Mouse (Mus musculus) left cerebral cortex, postnatal 10 days (tissue): ENCODE measurements at regions not wholly inside any gene's neighbourhood (a gene's known extent, or its start where the extent isn't known, plus 50 kb on each side); places are given as distances from the start of the nearest gene placed in this dataset.

Experiments used
- DNase-seq, 2 experiments: peaks; one replicate each; pipeline ENCODE4 v3.0.0; 2021 to 2022; ENCODE audit warnings: low spot score in 2 of 2, mixed read lengths in 1 of 2; ENCODE audit errors: extremely low spot score in 1 of 2
- intact Hi-C: fragments of 180-260 bp; cut with DNase I; formaldehyde crosslinking; loops from one replicate; pipeline ENCODE4 v1.15.1; 2025

GRCm38 (mm10) chr12:27479601-27480001 lies 137.2 kb upstream of the Sox11 start:
- intact Hi-C loops: no loop called here
- DNase-seq: no peak

GRCm38 (mm10) chr12:27474631-27475030 lies 132.3 kb upstream of the Sox11 start:
- intact Hi-C loops: no loop called here
- no peak for DNase-seq

- intact Hi-C loops: no loop called here
- DNase-seq: no peak
These were observed 129.2 kb upstream of the Sox11 start for GRCm38 (mm10) chr12:27471557-27471956.

- no peak for DNase-seq
- intact Hi-C loops: no loop called here
These were observed 128.0 kb upstream of the Sox11 start for GRCm38 (mm10) chr12:27470346-27470745.

- no peak for DNase-seq
- intact Hi-C loops: no loop called here
These were observed 126.4 kb upstream of the Sox11 start for GRCm38 (mm10) chr12:27468782-27469181.

- intact Hi-C loops: no loop called here
- no peak for DNase-seq
These were observed 125.8 kb upstream of the Sox11 start for GRCm38 (mm10) chr12:27468141-27468540.

GRCm38 (mm10) chr12:27465499-27466150 lies 123.3 kb upstream of the Sox11 start:
- DNase-seq: no peak
- intact Hi-C loops: no loop called here

GRCm38 (mm10) chr12:27458674-27459073 lies 116.3 kb upstream of the Sox11 start:
- DNase-seq: no peak
- intact Hi-C loops: no loop called here

- DNase-seq: no peak
- intact Hi-C loops: no loop called here
These were observed 95.4 kb upstream of the Sox11 start for GRCm38 (mm10) chr12:27437661-27438345.

GRCm38 (mm10) chr12:27431338-27431737 lies 89.0 kb upstream of the Sox11 start:
- intact Hi-C loops: no loop called here
- no peak for DNase-seq

GRCm38 (mm10) chr12:27417387-27418009 lies 75.1 kb upstream of the Sox11 start:
- intact Hi-C loops: no loop called here
- DNase-seq: peak in 1 of 2 experiments; percentile 9

- intact Hi-C loops: no loop called here
- DNase-seq: no peak
These were observed 68.2 kb upstream of the Sox11 start for GRCm38 (mm10) chr12:27410555-27410954.

- DNase-seq: no peak
- intact Hi-C loops: no loop called here
These were observed 66.1 kb upstream of the Sox11 start for GRCm38 (mm10) chr12:27408440-27408839.

- no peak for DNase-seq
- intact Hi-C loops: no loop called here
These were observed 57.0 kb upstream of the Sox11 start for GRCm38 (mm10) chr12:27399392-27399791.
